Mouse (Mus musculus): Measurements from ENCODE around the gene Kcnd3.

The Kcnd3 gene

DNA sequence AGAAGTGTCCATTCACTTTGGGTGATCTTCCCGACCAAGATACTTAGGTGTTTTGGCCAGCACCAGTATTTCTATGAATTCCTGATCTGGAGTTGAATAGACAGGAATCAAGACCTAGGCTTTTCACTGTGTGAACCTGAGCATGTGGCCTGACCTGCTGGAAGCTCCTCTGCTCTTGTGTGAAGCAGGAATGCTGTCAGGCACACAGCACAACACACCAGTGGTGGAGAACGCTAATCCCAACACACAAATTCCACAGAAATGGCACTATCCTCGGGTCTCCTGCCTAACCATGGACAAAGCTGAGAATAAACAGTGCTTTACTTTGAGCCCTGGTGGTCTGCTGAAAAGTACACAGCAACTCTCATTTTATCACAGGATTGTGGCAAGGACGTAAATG, 268.4 kb downstream of the Kcnd3 start:
- no peak for DNase-seq (ENCODE audit: low spot score in 2 of 2)

DNA sequence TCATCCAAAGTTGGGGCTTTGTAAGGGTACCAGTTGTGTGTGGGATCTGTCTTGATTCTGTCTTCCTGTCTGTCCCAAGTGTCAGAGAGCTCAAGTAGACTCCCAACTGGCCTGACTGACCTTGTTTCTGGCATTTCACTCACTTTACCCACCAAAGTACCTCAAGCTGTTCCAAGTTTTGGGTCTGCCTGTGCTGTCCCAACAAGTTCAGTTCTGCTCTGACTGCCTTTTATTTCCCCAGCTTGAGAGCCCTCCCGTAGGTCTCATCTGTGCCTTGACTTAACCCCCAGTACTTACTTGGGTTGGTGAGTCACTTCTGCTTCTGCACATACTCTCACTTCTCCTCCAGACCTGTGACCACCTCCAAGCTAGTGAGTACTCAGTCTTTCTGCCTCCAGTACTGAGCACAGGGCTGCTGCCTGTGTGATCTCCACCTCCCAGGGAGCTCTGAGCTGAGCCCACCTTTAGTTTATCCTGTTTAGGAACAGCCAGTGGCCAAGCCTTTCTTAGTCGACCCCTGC, 269.6 kb downstream of the Kcnd3 start:
- DNase-seq (ENCODE audit: low spot score in 2 of 2) = peak in 1 of 2 experiments; percentile 26

DNA sequence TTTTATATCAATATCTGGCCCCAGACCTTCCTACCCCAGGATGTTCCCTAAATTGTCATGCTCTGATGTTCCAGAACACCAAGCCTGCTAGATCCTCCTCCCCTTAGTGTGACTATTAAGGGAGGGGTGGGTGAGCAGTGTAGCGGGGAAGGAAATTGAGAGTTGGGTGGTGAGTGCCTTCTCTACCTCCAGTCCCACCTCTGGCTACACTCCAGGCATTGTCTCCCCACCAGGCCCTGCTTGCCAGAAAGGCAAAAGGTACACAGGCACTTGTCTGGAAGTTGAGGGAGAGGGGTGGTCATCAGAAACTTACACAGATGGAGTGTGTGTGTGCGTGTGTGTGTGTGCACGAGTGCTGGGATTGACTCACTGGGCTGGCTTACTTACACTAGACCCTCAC, 270.4 kb downstream of the Kcnd3 start:
- peak in 1 of 2 experiments; percentile 31 for DNase-seq (ENCODE audit: low spot score in 2 of 2)

Measured in right cerebral cortex, postnatal 10 days (tissue).